Mouse (Mus musculus): ENCODE results near the gene Opcml. TPM values are rescaled to one million over a fixed set of nuclear protein-coding genes. Genes with fewer than 3 reads are reported as not detected.

Gene Opcml
- polyA plus RNA-seq, 1 experiment: 88.3 TPM

DNA sequence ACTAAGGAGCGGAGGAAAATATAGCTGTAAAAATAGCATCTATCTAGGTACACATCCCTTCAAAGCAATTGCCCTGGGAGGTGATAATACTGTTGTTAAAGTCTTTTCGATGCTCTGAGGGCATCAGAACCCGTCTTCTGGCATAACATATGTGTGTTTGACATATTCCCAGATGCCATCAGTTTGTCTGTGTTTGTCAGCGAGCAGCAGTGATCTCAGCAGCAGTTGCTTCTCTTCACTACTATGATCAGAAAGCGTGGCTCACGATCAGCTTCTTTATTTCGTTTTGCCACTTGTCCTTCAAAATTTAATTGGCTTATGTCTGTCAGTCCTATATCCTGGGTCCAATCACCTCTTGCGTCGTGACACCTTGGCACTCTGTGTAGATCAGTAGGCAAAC is 447.9 kb downstream of the Opcml start:
- Histone ChIP-seq H3K4me3 (ENCODE audit: insufficient read depth, low read length) (no peak overlapping the region), H3K4me1 (ENCODE audit: control insufficient read depth, insufficient read depth, low read length) (no peaks in the 10 kb centered on the region), H3K27ac (ENCODE audit: insufficient read depth, low read length) (no peak overlapping the region)
- TF ChIP-seq CTCF (IDR thresholded peaks at IDR 0.05; ENCODE audit: extremely low read depth, insufficient read depth, low read length) (no peak), POLR2A (IDR thresholded peaks at IDR 0.05; ENCODE audit: extremely low read depth, insufficient read depth, low read length) (no peak)

- Histone ChIP-seq H3K4me1 (ENCODE audit: control insufficient read depth, insufficient read depth, low read length) (peaks cover 5% of the 10 kb centered on the region; the same call in 1 of the 2 replicates), H3K4me3 (ENCODE audit: insufficient read depth, low read length) (no peak overlapping the region), H3K27ac (ENCODE audit: insufficient read depth, low read length) (0 out of 2 replicates have a peak overlapping the region, but pooled peaks have one; percentile 1)
- TF ChIP-seq CTCF (IDR thresholded peaks at IDR 0.05; ENCODE audit: extremely low read depth, insufficient read depth, low read length) (peak; percentile 79), POLR2A (IDR thresholded peaks at IDR 0.05; ENCODE audit: extremely low read depth, insufficient read depth, low read length) (no peak)
These were observed 457.3 kb downstream of the Opcml start for GRCm38 (mm10) chr9:28247742-28248503.

- Histone ChIP-seq H3K4me1 (ENCODE audit: control insufficient read depth, insufficient read depth, low read length) (peaks cover 5% of the 10 kb centered on the region; the same call in 1 of the 2 replicates), H3K27ac (ENCODE audit: insufficient read depth, low read length) (no peak overlapping the region), H3K4me3 (ENCODE audit: insufficient read depth, low read length) (no peak overlapping the region)
- TF ChIP-seq CTCF (IDR thresholded peaks at IDR 0.05; ENCODE audit: extremely low read depth, insufficient read depth, low read length) (no peak), POLR2A (IDR thresholded peaks at IDR 0.05; ENCODE audit: extremely low read depth, insufficient read depth, low read length) (no peak)
These were observed 460.8 kb downstream of the Opcml start for GRCm38 (mm10) chr9:28251341-28251740.

GRCm38 (mm10) chr9:28255128-28255904 is 464.7 kb downstream of the Opcml start:
- H3K27ac ChIP-seq (ENCODE audit: insufficient read depth, low read length): no peak overlapping the region
- H3K4me3 ChIP-seq (ENCODE audit: insufficient read depth, low read length): no peak overlapping the region
- TF ChIP-seq POLR2A (IDR thresholded peaks at IDR 0.05; ENCODE audit: extremely low read depth, insufficient read depth, low read length) (no peak), CTCF (IDR thresholded peaks at IDR 0.05; ENCODE audit: extremely low read depth, insufficient read depth, low read length) (no peak)
- H3K4me1 ChIP-seq (ENCODE audit: control insufficient read depth, insufficient read depth, low read length): no peaks in the 10 kb centered on the region

DNA sequence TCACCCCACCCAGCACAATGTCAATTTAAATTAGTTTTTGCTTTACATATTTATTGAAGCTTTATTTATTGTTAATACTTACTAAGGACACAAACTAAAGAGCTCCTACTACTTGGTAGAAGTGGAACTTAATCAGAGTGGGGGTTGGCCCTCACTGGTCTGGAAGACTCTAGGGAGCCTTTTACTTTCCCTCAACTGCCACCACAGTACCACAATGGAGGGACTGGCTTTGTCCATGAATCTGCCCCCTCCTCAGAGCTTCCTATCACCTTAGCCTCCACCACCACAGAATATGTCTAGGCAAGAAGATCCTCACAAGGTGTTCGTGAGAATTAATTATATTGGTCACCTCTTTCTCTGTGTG is 465.3 kb downstream of the Opcml start:
- TF ChIP-seq POLR2A (IDR thresholded peaks at IDR 0.05; ENCODE audit: extremely low read depth, insufficient read depth, low read length) (no peak), CTCF (IDR thresholded peaks at IDR 0.05; ENCODE audit: extremely low read depth, insufficient read depth, low read length) (no peak)
- no peak overlapping the region for H3K4me3 ChIP-seq (ENCODE audit: insufficient read depth, low read length)
- H3K4me1 ChIP-seq (ENCODE audit: control insufficient read depth, insufficient read depth, low read length): no peaks in the 10 kb centered on the region
- H3K27ac ChIP-seq (ENCODE audit: insufficient read depth, low read length): no peak overlapping the region

- Histone ChIP-seq H3K4me1 (ENCODE audit: control insufficient read depth, insufficient read depth, low read length) (peaks cover 6% of the 10 kb centered on the region), H3K4me3 (ENCODE audit: insufficient read depth, low read length) (no peak overlapping the region), H3K27ac (ENCODE audit: insufficient read depth, low read length) (no peak overlapping the region)
- TF ChIP-seq POLR2A (IDR thresholded peaks at IDR 0.05; ENCODE audit: extremely low read depth, insufficient read depth, low read length) (no peak), CTCF (IDR thresholded peaks at IDR 0.05; ENCODE audit: extremely low read depth, insufficient read depth, low read length) (peak; percentile 92)
These were observed 470.6 kb downstream of the Opcml start for GRCm38 (mm10) chr9:28261078-28261753.

- H3K4me1 ChIP-seq (ENCODE audit: control insufficient read depth, insufficient read depth, low read length): peaks cover 6% of the 10 kb centered on the region
- TF ChIP-seq CTCF (IDR thresholded peaks at IDR 0.05; ENCODE audit: extremely low read depth, insufficient read depth, low read length) (no peak), POLR2A (IDR thresholded peaks at IDR 0.05; ENCODE audit: extremely low read depth, insufficient read depth, low read length) (no peak)
- H3K4me3 ChIP-seq (ENCODE audit: insufficient read depth, low read length): no peak overlapping the region
- no peak overlapping the region for H3K27ac ChIP-seq (ENCODE audit: insufficient read depth, low read length)
These were observed 471.4 kb downstream of the Opcml start for GRCm38 (mm10) chr9:28262021-28262420.

- TF ChIP-seq CTCF (IDR thresholded peaks at IDR 0.05; ENCODE audit: extremely low read depth, insufficient read depth, low read length): no peak
- Histone ChIP-seq H3K4me3 (ENCODE audit: insufficient read depth, low read length) (no peak overlapping the region), H3K27ac (ENCODE audit: insufficient read depth, low read length) (no peak overlapping the region), H3K4me1 (ENCODE audit: control insufficient read depth, insufficient read depth, low read length) (peaks cover 6% of the 10 kb centered on the region)
These were observed 472.3 kb downstream of the Opcml start for GRCm38 (mm10) chr9:28262896-28263295.

GRCm38 (mm10) chr9:28264761-28265160 is 474.2 kb downstream of the Opcml start:
- H3K4me3 ChIP-seq (ENCODE audit: insufficient read depth, low read length): no peak overlapping the region

More at GRCm38 (mm10) chr9:28264761-28265160, 474.2 kb downstream of the Opcml start:
- peaks cover 6% of the 10 kb centered on the region for H3K4me1 ChIP-seq (ENCODE audit: control insufficient read depth, insufficient read depth, low read length)
- TF ChIP-seq CTCF (IDR thresholded peaks at IDR 0.05; ENCODE audit: extremely low read depth, insufficient read depth, low read length) (no peak), POLR2A (IDR thresholded peaks at IDR 0.05; ENCODE audit: extremely low read depth, insufficient read depth, low read length) (no peak)
- no peak overlapping the region for H3K27ac ChIP-seq (ENCODE audit: insufficient read depth, low read length)

Measured in cortical plate, adult 2 months (tissue).